Mouse (Mus musculus): ENCODE measurements around the gene Ppt2.

The Ppt2 gene

DNA sequence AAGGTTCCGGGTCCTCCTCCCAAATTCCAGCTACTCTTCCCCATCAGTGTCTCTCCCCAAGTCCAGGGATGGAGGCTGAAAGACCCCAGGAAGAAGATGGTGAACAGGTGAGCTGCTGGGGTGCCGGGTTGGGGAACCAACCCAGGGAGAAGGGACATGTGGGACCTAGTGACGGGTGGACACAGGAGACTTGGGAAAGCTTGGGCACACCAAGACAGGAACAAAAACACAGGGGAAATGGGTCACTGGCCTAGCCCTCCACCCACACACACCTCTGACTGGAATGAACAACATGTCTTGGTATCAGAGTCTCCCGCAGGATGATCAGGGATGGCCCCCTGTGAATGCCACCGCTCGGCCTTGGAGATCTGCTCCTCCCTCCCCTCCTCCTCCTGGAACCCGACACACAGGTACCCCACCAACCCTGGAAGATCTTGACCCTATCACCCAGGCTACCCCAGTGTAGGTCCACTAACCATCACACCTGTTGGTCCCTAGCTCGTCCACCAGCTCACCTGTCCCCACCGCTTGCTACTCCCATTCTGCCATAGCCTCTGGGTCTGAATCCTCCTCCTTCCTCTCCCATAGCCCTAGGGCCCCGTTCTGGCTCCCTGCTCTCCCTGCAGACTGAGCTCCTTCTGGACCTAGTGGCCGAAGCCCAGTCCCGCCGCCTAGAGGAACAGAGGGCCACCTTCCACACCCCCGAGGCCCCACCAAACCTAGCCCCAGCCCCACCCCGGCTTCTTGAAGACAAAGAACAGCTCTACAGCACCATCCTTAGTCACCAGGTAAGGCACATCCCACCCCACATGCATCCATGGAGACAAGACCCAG is 37.9 kb downstream of the Ppt2 start:
- no peak for DNase-seq (ENCODE audit: extremely low spot score, low read depth, low spot score)

- no peak for DNase-seq (ENCODE audit: extremely low spot score, low read depth, low spot score)
These were observed 38.6 kb downstream of the Ppt2 start, which contains the start of gene Gpsm3 for GRCm38 (mm10) chr17:34589681-34590101. TSS of gene Gpsm3 (plus strand) at chr17:34589806.

DNA sequence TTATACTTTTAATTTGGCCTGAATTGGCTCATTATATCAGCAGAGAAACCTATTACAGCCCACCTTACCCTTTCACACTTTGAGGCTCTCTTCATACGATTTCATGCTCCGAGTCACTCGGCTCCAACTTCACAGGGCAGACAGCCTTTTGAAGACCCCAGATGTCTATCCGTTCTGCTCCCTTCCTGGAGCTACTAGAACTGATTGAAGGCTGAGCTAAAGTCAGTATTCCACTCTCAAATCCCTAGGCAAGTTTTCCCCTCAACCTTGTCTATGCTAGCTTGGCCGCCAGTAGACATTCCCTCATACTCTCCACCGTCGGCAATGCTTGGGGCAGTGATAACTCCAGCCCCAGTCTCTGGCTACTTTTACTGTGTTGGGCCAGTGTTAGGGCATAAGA is 39.1 kb downstream of the Ppt2 start:
- no peak for DNase-seq (ENCODE audit: extremely low spot score, low read depth, low spot score)

- no peak for DNase-seq (ENCODE audit: extremely low spot score, low read depth, low spot score)
These were observed 39.5 kb downstream of the Ppt2 start for GRCm38 (mm10) chr17:34588767-34589166.

- no peak for DNase-seq (ENCODE audit: extremely low spot score, low read depth, low spot score)
These were observed 40.5 kb downstream of the Ppt2 start for GRCm38 (mm10) chr17:34587814-34588213.

DNA sequence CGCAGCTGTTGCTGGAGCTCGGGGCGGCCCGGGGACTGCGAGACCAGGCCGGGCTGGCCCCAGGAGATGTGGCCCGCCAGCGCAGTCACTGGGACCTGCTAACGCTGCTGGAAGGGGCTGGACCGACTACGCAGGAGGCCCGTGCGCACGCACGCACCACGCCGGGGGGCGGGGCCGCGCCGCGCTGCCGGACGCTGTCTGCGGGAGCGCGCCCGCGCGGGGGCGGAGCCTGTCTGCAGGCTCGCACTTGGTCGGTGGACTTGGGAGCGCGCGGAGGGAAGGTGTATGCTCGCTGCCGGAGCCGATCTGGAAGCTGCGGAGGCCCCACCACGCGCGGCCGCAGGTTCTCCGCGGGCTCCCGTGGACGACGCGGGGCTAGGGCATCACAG is 40.9 kb downstream of the Ppt2 start:
- no peak for DNase-seq (ENCODE audit: extremely low spot score, low read depth, low spot score)

GRCm38 (mm10) chr17:34586796-34587422 is 41.4 kb downstream of the Ppt2 start:
- no peak for DNase-seq (ENCODE audit: extremely low spot score, low read depth, low spot score)

GRCm38 (mm10) chr17:34585877-34586771 is 42.2 kb downstream of the Ppt2 start:
- no peak for DNase-seq (ENCODE audit: extremely low spot score, low read depth, low spot score)

- no peak for DNase-seq (ENCODE audit: extremely low spot score, low read depth, low spot score)
These were observed 43.2 kb downstream of the Ppt2 start for GRCm38 (mm10) chr17:34585121-34585520.

- no peak for DNase-seq (ENCODE audit: extremely low spot score, low read depth, low spot score)
These were observed 44.5 kb downstream of the Ppt2 start for GRCm38 (mm10) chr17:34583819-34584218.

GRCm38 (mm10) chr17:34583397-34583796 is 44.9 kb downstream of the Ppt2 start:
- no peak for DNase-seq (ENCODE audit: extremely low spot score, low read depth, low spot score)

DNA sequence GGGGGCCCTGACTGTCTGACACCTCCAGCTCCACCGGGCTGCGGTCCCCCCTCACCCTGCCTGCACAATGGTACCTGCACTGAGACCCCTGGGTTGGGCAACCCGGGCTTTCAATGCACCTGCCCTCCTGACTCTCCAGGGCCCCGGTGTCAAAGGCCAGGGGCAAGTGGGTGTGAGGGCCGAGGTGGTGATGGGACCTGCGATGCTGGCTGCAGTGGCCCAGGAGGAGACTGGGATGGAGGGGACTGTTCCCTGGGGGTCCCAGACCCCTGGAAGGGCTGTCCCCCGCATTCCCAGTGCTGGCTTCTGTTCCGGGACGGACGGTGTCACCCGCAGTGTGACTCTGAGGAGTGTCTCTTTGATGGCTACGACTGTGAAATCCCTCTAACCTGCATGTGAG is 45.8 kb downstream of the Ppt2 start:
- DNase-seq (ENCODE audit: extremely low spot score, low read depth, low spot score) = no peak

DNA sequence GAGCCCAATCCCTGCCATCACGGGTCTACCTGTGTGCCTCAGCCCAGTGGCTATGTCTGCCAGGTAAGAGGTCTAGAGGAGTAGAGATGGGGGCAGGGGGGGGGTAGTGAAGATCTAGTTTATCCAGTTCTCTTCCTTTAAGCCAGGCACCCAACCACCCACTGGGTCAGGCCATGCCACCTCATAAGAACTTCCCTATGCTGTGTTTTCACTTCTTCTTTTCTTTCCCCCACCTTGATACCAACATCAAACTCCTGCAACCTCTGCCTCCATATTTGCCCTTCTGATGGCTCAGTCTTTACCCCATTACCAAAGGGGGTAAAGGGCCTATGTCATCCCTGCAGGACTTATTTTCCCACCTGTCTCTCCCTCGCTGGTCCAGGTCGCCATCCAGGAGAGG is 50.2 kb downstream of the Ppt2 start:
- DNase-seq (ENCODE audit: extremely low spot score, low read depth, low spot score) = no peak

- no peak for DNase-seq (ENCODE audit: extremely low spot score, low read depth, low spot score)
These were observed 51.7 kb downstream of the Ppt2 start for GRCm38 (mm10) chr17:34576577-34576976.

DNA sequence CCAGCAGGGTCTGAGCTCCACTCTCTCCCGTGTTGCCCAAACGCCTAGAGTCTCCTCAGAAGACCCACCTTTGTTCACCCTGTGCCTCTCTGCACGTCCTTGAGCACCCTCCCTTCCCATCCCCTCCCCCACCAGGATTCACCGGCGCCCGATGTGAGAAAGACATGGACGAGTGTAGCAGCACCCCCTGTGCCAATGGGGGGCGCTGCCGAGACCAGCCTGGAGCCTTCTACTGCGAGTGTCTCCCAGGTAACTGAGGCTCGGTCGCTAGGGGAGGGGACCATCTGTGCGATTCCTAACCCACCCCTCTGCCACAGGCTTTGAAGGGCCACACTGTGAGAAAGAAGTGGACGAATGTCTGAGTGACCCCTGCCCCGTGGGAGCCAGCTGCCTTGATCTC is 55.9 kb downstream of the Ppt2 start:
- no peak for DNase-seq (ENCODE audit: extremely low spot score, low read depth, low spot score)

GRCm38 (mm10) chr17:34571875-34572274 is 56.4 kb downstream of the Ppt2 start:
- DNase-seq (ENCODE audit: extremely low spot score, low read depth, low spot score) = no peak

- no peak for DNase-seq (ENCODE audit: extremely low spot score, low read depth, low spot score)
These were observed 58.4 kb downstream of the Ppt2 start for GRCm38 (mm10) chr17:34569919-34570318.

DNA sequence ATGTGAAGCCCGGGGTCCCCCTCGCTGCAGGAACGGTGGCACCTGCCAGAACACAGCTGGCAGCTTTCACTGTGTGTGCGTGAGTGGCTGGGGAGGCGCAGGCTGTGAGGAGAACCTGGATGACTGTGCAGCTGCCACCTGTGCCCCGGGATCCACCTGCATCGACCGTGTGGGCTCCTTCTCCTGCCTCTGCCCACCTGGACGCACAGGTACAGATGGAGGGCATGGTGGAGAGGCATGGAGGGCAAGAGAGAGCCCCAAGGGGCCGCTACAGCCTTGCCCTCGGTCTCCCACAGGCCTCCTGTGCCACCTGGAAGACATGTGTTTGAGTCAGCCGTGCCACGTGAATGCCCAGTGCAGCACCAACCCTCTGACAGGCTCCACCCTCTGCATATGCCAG is 59.9 kb downstream of the Ppt2 start:
- no peak for DNase-seq (ENCODE audit: extremely low spot score, low read depth, low spot score)

GRCm38 (mm10) chr17:34567311-34567710 is 61.0 kb downstream of the Ppt2 start:
- no peak for DNase-seq (ENCODE audit: extremely low spot score, low read depth, low spot score)

All from hindlimb bud, embryonic 11.5 days (tissue).